Mouse (Mus musculus): ENCODE data around the gene Hadh.

Hadh gene

GRCm38 (mm10) chr3:131306255-131306654 is 34.4 kb upstream of the Hadh start:
- Histone ChIP-seq H3K36me3 (ENCODE audit: insufficient read depth, low read length) (no peaks in the 10 kb centered on the region), H3K4me3 (replicated peaks; ENCODE audit: low read length) (no peak overlapping the region), H3K27me3 (ENCODE audit: insufficient read depth, low read length) (peaks cover 19% of the 10 kb centered on the region), H3K4me1 (replicated peaks; ENCODE audit: low read depth, low read length) (peaks cover 9% of the 10 kb centered on the region), H3K9me3 (ENCODE audit: low read length) (peaks cover 38% of the 10 kb centered on the region)
- TF ChIP-seq NANOG (IDR thresholded peaks at IDR 0.05; ENCODE audit: borderline replicate concordance, low read length) (no peak), POU5F1 (IDR thresholded peaks at IDR 0.05; ENCODE audit: borderline replicate concordance, low read length) (no peak), CTCF (conservative IDR thresholded peaks at IDR 0.05; ENCODE audit: low read length) (no peak)

DNA sequence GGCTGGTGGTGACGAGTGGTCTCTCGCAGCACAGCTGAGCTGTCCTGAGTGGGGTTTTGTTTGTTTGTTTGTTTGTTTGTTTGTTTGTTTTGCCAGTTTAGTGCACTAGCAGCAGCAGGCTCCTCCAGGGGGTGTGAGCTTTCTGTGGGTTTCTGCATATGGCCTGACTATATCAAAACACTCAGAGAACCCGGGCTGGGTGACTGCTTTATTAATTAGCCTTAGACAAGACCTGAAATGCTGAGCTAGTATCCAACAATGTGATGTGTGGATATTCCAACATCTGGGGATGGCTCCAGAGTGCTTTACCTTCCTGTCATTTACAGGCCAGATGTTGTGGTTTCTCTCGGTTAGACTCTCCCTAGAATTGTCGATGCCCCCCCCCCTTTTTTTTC is 31.4 kb upstream of the Hadh start:
- H3K36me3 ChIP-seq (ENCODE audit: insufficient read depth, low read length) = no peaks in the 10 kb centered on the region
- H3K4me1 ChIP-seq (replicated peaks; ENCODE audit: low read depth, low read length) = peaks cover 17% of the 10 kb centered on the region
- H3K27me3 ChIP-seq (ENCODE audit: insufficient read depth, low read length) = peaks cover 28% of the 10 kb centered on the region
- peak overlapping the region; percentile 91 for H3K4me3 ChIP-seq (replicated peaks; ENCODE audit: low read length)
- peaks cover 13% of the 10 kb centered on the region for H3K9me3 ChIP-seq (ENCODE audit: low read length)
- no peak for TF ChIP-seq CTCF (conservative IDR thresholded peaks at IDR 0.05; ENCODE audit: low read length)
- TF ChIP-seq NANOG (IDR thresholded peaks at IDR 0.05; ENCODE audit: borderline replicate concordance, low read length) = no peak
- no peak for TF ChIP-seq POU5F1 (IDR thresholded peaks at IDR 0.05; ENCODE audit: borderline replicate concordance, low read length)

DNA sequence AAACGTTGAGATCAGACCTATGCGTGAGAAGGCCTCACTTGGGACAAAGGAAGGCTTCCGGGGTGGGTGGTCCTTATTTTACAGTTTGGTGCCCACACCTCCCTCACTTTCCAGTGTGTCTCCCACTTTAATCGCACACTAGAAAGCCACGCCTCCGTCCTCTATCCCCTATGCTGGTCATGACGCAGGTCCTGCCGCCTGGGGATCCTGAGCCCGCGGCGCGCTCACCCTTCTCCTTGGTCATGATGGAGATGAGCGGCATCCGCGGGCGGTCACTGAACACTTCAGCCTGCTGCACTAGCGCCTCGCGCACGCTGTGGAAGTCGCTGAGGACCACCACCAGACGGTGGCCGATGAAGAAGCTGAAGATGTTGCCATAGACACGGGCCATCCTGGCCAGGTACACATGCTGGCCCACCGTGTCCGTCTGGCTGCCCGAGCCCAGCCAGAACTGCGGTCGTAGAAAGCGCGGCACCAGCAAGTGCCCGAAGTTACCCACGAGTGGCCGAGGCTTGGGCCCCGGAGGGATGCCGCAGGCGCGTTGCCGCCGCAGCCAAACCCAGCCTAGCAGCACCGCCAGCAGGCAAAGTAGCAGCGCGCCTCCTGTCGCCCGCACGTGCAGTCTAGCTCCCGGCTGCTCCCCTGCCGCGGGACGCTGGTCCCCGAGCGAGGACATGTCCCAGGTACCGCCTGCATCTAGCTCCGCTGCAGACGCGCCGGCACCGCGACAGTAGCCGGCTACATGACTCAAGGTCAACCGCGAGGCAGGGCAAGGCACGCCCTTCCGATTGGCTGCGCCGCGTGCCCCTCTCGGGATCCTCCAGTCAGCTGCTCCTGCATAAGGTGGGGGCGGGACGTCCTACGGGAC is 30.8 kb upstream of the Hadh start, which contains the start of gene Cyp2u1:
Cyp2u1 (minus strand) TSS at position 776 of the 868 bp plus-strand sequence.
- Histone ChIP-seq H3K4me3 (replicated peaks; ENCODE audit: low read length) (peak within 1 kb of the TSS; percentile 91), H3K27me3 (ENCODE audit: insufficient read depth, low read length) (peaks cover 35% of the 10 kb centered on the region), H3K9me3 (ENCODE audit: low read length) (peaks cover 6% of the 10 kb centered on the region), H3K4me1 (replicated peaks; ENCODE audit: low read depth, low read length) (peaks cover 18% of the 10 kb centered on the region), H3K36me3 (ENCODE audit: insufficient read depth, low read length) (no peaks in the 10 kb centered on the region)
- TF ChIP-seq POU5F1 (IDR thresholded peaks at IDR 0.05; ENCODE audit: borderline replicate concordance, low read length) = no peak
- TF ChIP-seq NANOG (IDR thresholded peaks at IDR 0.05; ENCODE audit: borderline replicate concordance, low read length) = no peak
- no peak for TF ChIP-seq CTCF (conservative IDR thresholded peaks at IDR 0.05; ENCODE audit: low read length)

GRCm38 (mm10) chr3:131299908-131300307 is 28.0 kb upstream of the Hadh start:
- TF ChIP-seq POU5F1 (IDR thresholded peaks at IDR 0.05; ENCODE audit: borderline replicate concordance, low read length) = no peak
- TF ChIP-seq CTCF (conservative IDR thresholded peaks at IDR 0.05; ENCODE audit: low read length) = peak; percentile 75
- Histone ChIP-seq H3K36me3 (ENCODE audit: insufficient read depth, low read length) (no peaks in the 10 kb centered on the region), H3K4me1 (replicated peaks; ENCODE audit: low read depth, low read length) (peaks cover 25% of the 10 kb centered on the region)

GRCm38 (mm10) chr3:131299078-131299477 is 27.2 kb upstream of the Hadh start:
- Histone ChIP-seq H3K9me3 (ENCODE audit: low read length) (no peaks in the 10 kb centered on the region), H3K4me3 (replicated peaks; ENCODE audit: low read length) (no peak overlapping the region), H3K36me3 (ENCODE audit: insufficient read depth, low read length) (no peaks in the 10 kb centered on the region), H3K27me3 (ENCODE audit: insufficient read depth, low read length) (peaks cover 38% of the 10 kb centered on the region), H3K4me1 (replicated peaks; ENCODE audit: low read depth, low read length) (peaks cover 27% of the 10 kb centered on the region)
- no peak for TF ChIP-seq NANOG (IDR thresholded peaks at IDR 0.05; ENCODE audit: borderline replicate concordance, low read length)

More at GRCm38 (mm10) chr3:131299908-131300307, 28.0 kb upstream of the Hadh start:
- Histone ChIP-seq H3K4me3 (replicated peaks; ENCODE audit: low read length) (no peak overlapping the region), H3K9me3 (ENCODE audit: low read length) (no peaks in the 10 kb centered on the region), H3K27me3 (ENCODE audit: insufficient read depth, low read length) (peaks cover 44% of the 10 kb centered on the region)

DNA sequence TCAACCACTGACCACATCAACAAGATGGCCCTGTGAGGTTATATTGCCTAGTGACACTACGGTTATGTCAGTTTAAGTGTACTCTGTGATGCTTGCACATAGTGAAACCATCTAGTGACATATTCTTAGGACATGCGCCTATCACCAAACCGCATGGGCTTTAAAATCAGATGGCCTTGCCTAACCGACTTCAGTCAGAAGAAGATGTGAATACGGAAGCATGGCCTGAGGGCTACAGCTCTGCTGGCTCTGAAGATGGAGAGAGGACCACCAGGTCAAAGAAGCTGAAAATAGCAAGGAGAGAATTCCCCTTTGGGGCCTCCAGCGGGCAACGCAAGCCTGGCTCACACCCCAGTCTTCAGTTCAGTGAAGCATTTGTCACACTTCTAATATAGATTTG is 25.0 kb upstream of the Hadh start:
- Histone ChIP-seq H3K9me3 (ENCODE audit: low read length) (no peaks in the 10 kb centered on the region), H3K4me3 (replicated peaks; ENCODE audit: low read length) (no peak overlapping the region), H3K27me3 (ENCODE audit: insufficient read depth, low read length) (peaks cover 31% of the 10 kb centered on the region), H3K4me1 (replicated peaks; ENCODE audit: low read depth, low read length) (peaks cover 18% of the 10 kb centered on the region), H3K36me3 (ENCODE audit: insufficient read depth, low read length) (no peaks in the 10 kb centered on the region)
- no peak for TF ChIP-seq POU5F1 (IDR thresholded peaks at IDR 0.05; ENCODE audit: borderline replicate concordance, low read length)
- no peak for TF ChIP-seq NANOG (IDR thresholded peaks at IDR 0.05; ENCODE audit: borderline replicate concordance, low read length)
- TF ChIP-seq CTCF (conservative IDR thresholded peaks at IDR 0.05; ENCODE audit: low read length) = no peak

GRCm38 (mm10) chr3:131295513-131296200 is 23.8 kb upstream of the Hadh start:
- Histone ChIP-seq H3K27me3 (ENCODE audit: insufficient read depth, low read length) (peaks cover 24% of the 10 kb centered on the region), H3K36me3 (ENCODE audit: insufficient read depth, low read length) (no peaks in the 10 kb centered on the region), H3K9me3 (ENCODE audit: low read length) (no peaks in the 10 kb centered on the region), H3K4me1 (replicated peaks; ENCODE audit: low read depth, low read length) (peaks cover 28% of the 10 kb centered on the region), H3K4me3 (replicated peaks; ENCODE audit: low read length) (no peak overlapping the region)
- no peak for TF ChIP-seq NANOG (IDR thresholded peaks at IDR 0.05; ENCODE audit: borderline replicate concordance, low read length)
- no peak for TF ChIP-seq CTCF (conservative IDR thresholded peaks at IDR 0.05; ENCODE audit: low read length)
- TF ChIP-seq POU5F1 (IDR thresholded peaks at IDR 0.05; ENCODE audit: borderline replicate concordance, low read length) = no peak

DNA sequence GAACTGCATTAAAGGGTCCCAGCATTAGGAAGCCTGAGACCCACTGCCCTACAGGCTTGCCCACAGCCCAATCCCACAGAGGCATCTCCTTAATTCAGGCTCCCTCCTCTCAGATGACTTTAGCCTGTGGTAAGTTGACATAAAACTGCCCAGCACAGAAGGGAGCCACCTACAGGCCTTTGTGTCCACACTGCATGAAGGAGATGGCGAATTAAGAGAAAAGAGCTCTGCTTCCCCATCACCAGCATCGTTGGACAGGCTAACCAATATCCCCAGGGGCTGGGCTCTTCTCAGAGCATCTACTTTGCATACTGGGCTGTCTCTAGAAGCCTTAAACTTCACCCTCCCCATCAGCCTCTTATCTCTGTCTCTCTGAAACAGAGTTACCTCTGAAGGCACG is 22.6 kb upstream of the Hadh start:
- Histone ChIP-seq H3K4me1 (replicated peaks; ENCODE audit: low read depth, low read length) (peaks cover 36% of the 10 kb centered on the region), H3K4me3 (replicated peaks; ENCODE audit: low read length) (no peak overlapping the region), H3K9me3 (ENCODE audit: low read length) (no peaks in the 10 kb centered on the region), H3K27me3 (ENCODE audit: insufficient read depth, low read length) (peaks cover 24% of the 10 kb centered on the region), H3K36me3 (ENCODE audit: insufficient read depth, low read length) (no peaks in the 10 kb centered on the region)
- TF ChIP-seq NANOG (IDR thresholded peaks at IDR 0.05; ENCODE audit: borderline replicate concordance, low read length) (no peak), POU5F1 (IDR thresholded peaks at IDR 0.05; ENCODE audit: borderline replicate concordance, low read length) (no peak), CTCF (conservative IDR thresholded peaks at IDR 0.05; ENCODE audit: low read length) (no peak)

All from E14TG2a.4 (cell line).